Mouse (Mus musculus) left cerebral cortex, postnatal 25 days (tissue): ENCODE measurements around the gene Alg12. TPM values are rescaled to one million over a fixed set of nuclear protein-coding genes. Genes with fewer than 3 reads are reported as not detected.

Experiments
- DNase-seq, 2 experiments: peaks; one replicate each; pipeline ENCODE4 v3.0.0; 2022; ENCODE audit warnings: low spot score in 2 of 2, mixed read lengths in 1 of 2
- intact Hi-C: fragments of 180-260 bp; cut with DNase I; formaldehyde crosslinking; loops from one replicate; pipeline ENCODE4 v1.15.1; 2025
- total RNA-seq, 2 experiments: library from RNA; stranded (reverse); gene quantifications; 2 replicates each; pipeline ENCODE4 v1.2.3; 2021

The Alg12 gene
- 10 to 100 TPM; 13.2 to 16.6 TPM for total RNA-seq

GRCm38 (mm10) chr15:88819026-88819905 is at the start of gene Alg12, which contains the start of gene Creld2:
TSS of gene Alg12 (minus strand) at chr15:88819318.
TSS of gene Creld2 (plus strand) at chr15:88819646.
- intact Hi-C loops: no loop called here
- peak; percentile 100 for DNase-seq

- DNase-seq: no peak
Observed at GRCm38 (mm10) chr15:88868024-88868742, 49.1 kb upstream of the Alg12 start.

GRCm38 (mm10) chr15:88867368-88868023 is 48.4 kb upstream of the Alg12 start:
- intact Hi-C loops: no loop called here
- DNase-seq: no peak

More at GRCm38 (mm10) chr15:88868024-88868742, 49.1 kb upstream of the Alg12 start:
- intact Hi-C loops: no loop called here

- no peak for DNase-seq
- intact Hi-C loops: no loop called here
Observed at GRCm38 (mm10) chr15:88866934-88867356, 47.8 kb upstream of the Alg12 start.

- no peak for DNase-seq
- intact Hi-C loops: no loop called here
Observed at GRCm38 (mm10) chr15:88865888-88866695, 47.0 kb upstream of the Alg12 start.

- intact Hi-C loops: no loop called here
- no peak for DNase-seq
Observed at GRCm38 (mm10) chr15:88865061-88865460, 45.9 kb upstream of the Alg12 start.

GRCm38 (mm10) chr15:88864270-88865030 is 45.3 kb upstream of the Alg12 start:
- intact Hi-C loops: loop anchor here (5.0 kb wide), 1 partner anchor 37 kb away; no protein-coding TSS in a partner anchor
- no peak for DNase-seq

GRCm38 (mm10) chr15:88863695-88864231 is 44.6 kb upstream of the Alg12 start:
- DNase-seq: peak; percentile 91 to 93
- intact Hi-C loops: loop anchor here (5.0 kb wide), 1 partner anchor 36 kb away; no protein-coding TSS in a partner anchor

- intact Hi-C loops: loop anchor here (1.0 to 5.0 kb wide), 2 partner anchors 25 to 36 kb away; no protein-coding TSS in a partner anchor
- DNase-seq: peak; percentile 55 to 65
Observed at GRCm38 (mm10) chr15:88862881-88863694, 44.0 kb upstream of the Alg12 start.

GRCm38 (mm10) chr15:88861772-88862622 is 42.9 kb upstream of the Alg12 start, which contains the start of gene Pim3:
TSS of gene Pim3 (plus strand) at chr15:88862186.
- DNase-seq: peak; percentile 98 to 99
- intact Hi-C loops: loop anchor here (1.0 to 5.0 kb wide), 2 partner anchors 24 to 35 kb away; no protein-coding TSS in a partner anchor

- intact Hi-C loops: loop anchor here (5.0 kb wide), 1 partner anchor 33 kb away; no protein-coding TSS in a partner anchor
- DNase-seq: no peak
Observed at GRCm38 (mm10) chr15:88860781-88861180, 41.7 kb upstream of the Alg12 start.

- no peak for DNase-seq
- intact Hi-C loops: no loop called here
Observed at GRCm38 (mm10) chr15:88859206-88859970, 40.3 kb upstream of the Alg12 start.

GRCm38 (mm10) chr15:88858707-88859106 is 39.6 kb upstream of the Alg12 start:
- no peak for DNase-seq
- intact Hi-C loops: no loop called here

GRCm38 (mm10) chr15:88858141-88858541 is 39.0 kb upstream of the Alg12 start:
- intact Hi-C loops: no loop called here
- no peak for DNase-seq

- DNase-seq: no peak
- intact Hi-C loops: no loop called here
Observed at GRCm38 (mm10) chr15:88857361-88857760, 38.2 kb upstream of the Alg12 start.
